Mouse (Mus musculus) limb, embryonic 13.5 days (tissue): ENCODE measurements around the gene Ppp1cb. TPM values are rescaled to one million over a fixed set of nuclear protein-coding genes. Genes with fewer than 3 reads are reported as not detected.
A peak's percentile ranks its signal among the peaks of the same experiment; 100 is the strongest.

Experiments
- ATAC-seq: fragments of 200-750 bp; cut with Nextera tagmentation; 2 replicates; pipeline ENCODE4 v1.8.0; 2017; ENCODE audit warnings: low read depth, moderate number of reproducible peaks, moderate TSS enrichment; ENCODE audit not compliant: low FRiP score
- H3K27ac ChIP-seq: fragments of 300-500 bp; sonication (generic); 2 replicates; pipeline ENCODE4 v1.5.1; 2015; ENCODE audit warnings: inconsistent platforms, mild to moderate bottlenecking, moderate library complexity
- H3K27me3 ChIP-seq: fragments of 300-500 bp; sonication (generic); 2 replicates; pipeline ENCODE4 v1.6.1; 2015; ENCODE audit warnings: mild to moderate bottlenecking, inconsistent platforms
- H3K36me3 ChIP-seq: fragments of 300-500 bp; sonication (generic); 2 replicates; pipeline ENCODE4 v1.6.1; 2015; ENCODE audit warnings: inconsistent platforms, mild to moderate bottlenecking, moderate library complexity
- H3K4me1 ChIP-seq: fragments of 300-500 bp; sonication (generic); 2 replicates; pipeline ENCODE4 v1.6.1; 2015; ENCODE audit warnings: inconsistent platforms
- H3K4me2 ChIP-seq: fragments of 300-500 bp; sonication (generic); replicated peaks from 2 replicates; pipeline ENCODE4 v1.6.1; 2015; ENCODE audit warnings: inconsistent platforms, mild to moderate bottlenecking, moderate library complexity
- H3K4me3 ChIP-seq: fragments of 300-500 bp; sonication (generic); 2 replicates; pipeline ENCODE4 v1.5.1; 2015; ENCODE audit warnings: moderate library complexity, mild to moderate bottlenecking, inconsistent platforms
- H3K9ac ChIP-seq: fragments of 300-500 bp; sonication (generic); 2 replicates; pipeline ENCODE4 v1.6.1; 2015; ENCODE audit warnings: mild to moderate bottlenecking, inconsistent platforms
- H3K9me3 ChIP-seq: fragments of 300-500 bp; sonication (generic); 2 replicates; pipeline ENCODE4 v1.6.1; 2016; ENCODE audit warnings: inconsistent platforms
- WGBS: fragments of 180-500 bp; shearing (Covaris S2); methylation state at CpG from one replicate; pipeline ENCODE4 v1.1.7; 2015; 5-methylcytosine and 5-hydroxymethylcytosine counted together
- polyA plus RNA-seq: library from polyadenylated mRNA; unstranded; fragments of >200 nt; fragmentation: Nextera tagmentation; extraction: Ambion mirVana; gene quantifications from 2 replicates; pipeline ENCODE4 v1.2.1, GENCODE M21; 2015

The Ppp1cb gene
- polyA plus RNA-seq: 203 and 216 TPM in 2 replicates

DNA sequence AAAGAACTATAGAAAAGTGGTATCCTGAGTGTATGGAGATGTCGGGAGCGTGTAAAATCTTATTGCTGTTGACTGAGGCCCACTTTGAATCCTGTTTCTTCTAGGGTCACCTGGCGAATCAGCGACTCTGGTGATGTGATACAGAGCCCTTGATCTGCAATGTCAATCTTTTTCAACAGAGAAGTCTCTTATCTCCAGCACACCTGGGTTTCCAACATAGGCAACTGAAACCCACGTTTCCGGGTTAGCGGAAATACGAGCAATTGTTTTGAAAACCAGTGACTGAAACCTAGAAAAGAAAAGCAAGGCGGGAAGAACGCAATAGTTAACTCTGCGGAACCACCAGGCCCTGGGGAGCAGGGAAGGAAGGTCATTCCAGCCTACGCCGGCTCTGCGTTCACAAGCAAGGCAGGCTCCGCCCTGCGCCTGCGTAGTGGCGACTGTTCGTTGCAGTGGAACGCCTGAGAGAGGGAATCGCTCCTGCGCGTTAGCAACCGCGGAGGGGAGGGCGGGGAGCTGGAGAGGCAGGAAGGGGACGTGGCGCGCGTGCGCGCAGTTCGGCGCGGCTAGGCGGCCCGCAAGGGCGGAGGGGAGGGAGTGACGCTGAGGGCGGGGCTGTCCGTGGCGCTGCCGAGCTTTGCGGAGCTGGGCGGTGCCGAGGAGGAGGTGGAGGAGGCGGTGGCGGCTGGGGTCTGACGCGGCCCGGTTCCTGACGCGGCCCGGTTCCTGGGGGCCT is at the start of gene Ppp1cb:
Gene Ppp1cb, plus strand, starts transcription at position 436 of the 736 bp plus-strand sequence.
- under 1% methylated on average over 44 of the region's 54 CpGs for WGBS
- H3K27me3 ChIP-seq: no peaks in the 10 kb centered on the region
- H3K27ac ChIP-seq: peak within 1 kb of the TSS; percentile 100
- peak within 1 kb of the TSS; percentile 65 for H3K4me2 ChIP-seq
- no peaks in the 10 kb centered on the region for H3K36me3 ChIP-seq
- ATAC-seq: peak; percentile 98
- H3K9ac ChIP-seq: peak within 1 kb of the TSS; percentile 99
- peaks cover 20% of the 10 kb centered on the region; the same call in 1 of the 2 replicates for H3K4me1 ChIP-seq
- H3K9me3 ChIP-seq: no peaks in the 10 kb centered on the region
- peak within 1 kb of the TSS; percentile 85 for H3K4me3 ChIP-seq

DNA sequence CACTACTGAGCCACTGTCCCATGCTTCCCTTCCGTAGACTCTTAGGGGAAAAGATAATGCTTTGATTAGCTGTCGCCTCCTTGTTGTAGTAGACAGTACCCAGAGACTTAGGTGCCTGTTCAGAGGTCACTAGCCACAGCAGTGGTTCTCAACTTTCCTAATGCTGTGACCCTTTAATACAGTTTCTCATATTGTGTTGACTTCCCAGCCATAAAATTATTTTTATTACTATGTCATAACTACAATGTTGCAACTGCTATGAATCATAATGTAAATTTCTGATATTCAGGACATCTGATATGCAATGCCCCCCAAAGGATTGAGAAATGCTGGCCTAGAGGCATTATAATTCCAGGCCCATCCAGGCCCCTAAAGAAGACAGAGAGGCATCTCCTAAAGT is 48.9 kb upstream of the Ppp1cb start:
- no peak overlapping the region for H3K4me2 ChIP-seq
- ATAC-seq: no peak
- H3K9ac ChIP-seq: no peak overlapping the region
- no peaks in the 10 kb centered on the region for H3K36me3 ChIP-seq
- no peaks in the 10 kb centered on the region for H3K9me3 ChIP-seq
- peaks cover 31% of the 10 kb centered on the region for H3K4me1 ChIP-seq
- WGBS: 83% methylated on average over 2 of the region's 2 CpGs
- H3K4me3 ChIP-seq: no peak overlapping the region
- no peaks in the 10 kb centered on the region for H3K27me3 ChIP-seq
- H3K27ac ChIP-seq: no peak overlapping the region

DNA sequence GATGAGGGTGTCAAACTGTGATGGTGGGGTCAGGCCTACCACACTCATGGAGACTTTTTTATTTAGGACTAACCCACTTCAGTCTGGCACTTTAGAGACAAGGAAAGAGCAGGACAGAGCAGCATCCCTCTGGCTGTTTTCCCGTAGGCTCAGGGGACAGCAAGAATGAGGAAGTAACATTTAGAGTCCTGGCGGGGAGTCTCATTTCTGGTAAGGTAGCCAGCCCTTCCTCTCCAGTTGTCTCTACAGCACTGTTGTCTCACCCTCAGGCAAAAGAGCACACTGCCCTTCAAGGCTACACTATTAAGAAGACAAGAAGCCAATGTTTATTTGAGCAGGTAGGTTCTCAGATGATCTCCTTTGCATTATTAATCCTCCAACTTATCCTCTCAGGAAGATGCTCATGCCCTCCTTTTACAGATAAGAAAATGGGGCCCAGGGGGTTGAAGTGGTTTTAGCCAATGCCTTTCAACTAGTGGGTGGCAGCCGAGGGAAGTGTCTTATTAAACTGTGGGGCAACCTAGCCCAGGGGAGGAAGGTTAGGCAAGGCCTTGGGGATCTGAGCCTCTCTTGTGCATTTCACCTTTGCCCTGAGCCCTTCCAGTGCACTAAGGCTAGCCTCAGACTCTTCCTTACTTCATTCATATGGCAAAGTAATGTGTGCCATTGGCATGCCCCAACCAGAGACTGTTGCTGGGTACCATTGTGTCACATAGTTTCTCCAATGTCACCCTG is 47.5 kb upstream of the Ppp1cb start:
- H3K4me3 ChIP-seq: no peak overlapping the region
- ATAC-seq: no peak
- no peaks in the 10 kb centered on the region for H3K36me3 ChIP-seq
- H3K27me3 ChIP-seq: no peaks in the 10 kb centered on the region
- H3K27ac ChIP-seq: 0 out of 2 replicates have a peak overlapping the region, but pooled peaks have one; percentile 87
- H3K4me1 ChIP-seq: peaks cover 36% of the 10 kb centered on the region
- no peak overlapping the region for H3K9ac ChIP-seq
- no peak overlapping the region for H3K4me2 ChIP-seq
- H3K9me3 ChIP-seq: no peaks in the 10 kb centered on the region
- 75% methylated on average over 3 of the region's 3 CpGs for WGBS

DNA sequence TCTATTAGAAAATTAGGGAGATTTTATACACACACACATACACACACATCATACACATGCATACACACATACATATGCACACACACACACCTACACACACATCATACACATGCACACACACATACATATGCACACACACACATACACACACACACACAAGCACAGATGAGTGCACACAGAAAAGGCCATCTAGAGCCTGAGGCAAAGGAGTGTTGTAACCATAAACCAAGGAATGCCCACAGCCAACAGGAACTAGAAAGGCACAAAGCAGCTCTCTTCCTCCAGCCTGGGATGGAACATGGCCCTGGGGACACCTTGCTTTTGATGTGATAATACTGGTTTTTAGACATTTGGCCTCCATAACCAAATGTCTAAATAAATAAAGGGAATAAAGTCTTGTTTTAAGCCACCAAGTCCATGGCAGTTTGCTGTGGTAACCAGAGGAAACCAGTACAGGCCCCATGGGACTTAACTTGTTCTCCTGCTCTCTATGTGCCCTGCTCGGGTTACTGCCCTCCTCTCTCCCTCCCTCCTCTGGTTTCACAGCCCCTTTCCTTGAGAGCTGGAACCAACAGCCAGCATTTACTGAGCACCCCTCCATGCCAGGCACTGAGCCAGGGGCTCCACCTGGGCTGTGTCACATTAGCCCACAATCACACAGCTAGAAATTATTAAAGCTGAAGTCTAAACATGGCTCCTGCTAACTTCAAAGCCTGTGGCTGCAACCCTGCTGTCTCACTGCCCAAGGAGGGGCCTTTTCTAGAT is 46.3 kb upstream of the Ppp1cb start:
- 0% methylated on average over 1 of the region's 1 CpGs for WGBS
- ATAC-seq: peak; percentile 92
- no peaks in the 10 kb centered on the region for H3K27me3 ChIP-seq
- H3K36me3 ChIP-seq: no peaks in the 10 kb centered on the region
- peak overlapping the region; percentile 87 for H3K27ac ChIP-seq
- no peak overlapping the region for H3K9ac ChIP-seq
- peaks cover 36% of the 10 kb centered on the region for H3K4me1 ChIP-seq
- H3K9me3 ChIP-seq: no peaks in the 10 kb centered on the region
- H3K4me2 ChIP-seq: peak overlapping the region; percentile 16; the same call in 1 of the 2 replicates
- H3K4me3 ChIP-seq: no peak overlapping the region

DNA sequence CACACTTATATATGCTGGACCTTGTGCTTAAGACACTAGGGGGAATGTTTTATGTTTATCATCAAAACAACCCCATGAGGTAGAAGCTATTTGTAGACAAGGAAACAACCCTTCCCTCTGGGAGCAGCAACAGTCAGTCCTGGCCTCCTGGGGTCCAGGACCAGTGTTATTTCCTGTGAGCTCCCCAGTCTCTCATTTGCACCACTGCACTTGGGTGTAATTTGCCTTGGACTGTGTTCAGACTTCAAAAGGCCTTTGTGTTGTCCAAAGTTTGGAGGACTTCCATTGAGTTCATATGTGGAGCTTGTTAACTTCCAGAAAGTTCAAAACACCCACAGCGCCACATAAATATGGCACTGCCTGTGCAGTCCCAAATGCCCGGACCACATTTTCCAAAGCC is 45.6 kb upstream of the Ppp1cb start:
- no peaks in the 10 kb centered on the region for H3K36me3 ChIP-seq
- no peak overlapping the region for H3K9ac ChIP-seq
- H3K4me3 ChIP-seq: no peak overlapping the region
- peak overlapping the region; percentile 16; the same call in 1 of the 2 replicates for H3K4me2 ChIP-seq
- peaks cover 36% of the 10 kb centered on the region for H3K4me1 ChIP-seq
- H3K9me3 ChIP-seq: no peaks in the 10 kb centered on the region
- no peaks in the 10 kb centered on the region for H3K27me3 ChIP-seq
- H3K27ac ChIP-seq: peak overlapping the region; percentile 87
- WGBS: 27% methylated on average over 2 of the region's 2 CpGs
- peak; percentile 55 for ATAC-seq

DNA sequence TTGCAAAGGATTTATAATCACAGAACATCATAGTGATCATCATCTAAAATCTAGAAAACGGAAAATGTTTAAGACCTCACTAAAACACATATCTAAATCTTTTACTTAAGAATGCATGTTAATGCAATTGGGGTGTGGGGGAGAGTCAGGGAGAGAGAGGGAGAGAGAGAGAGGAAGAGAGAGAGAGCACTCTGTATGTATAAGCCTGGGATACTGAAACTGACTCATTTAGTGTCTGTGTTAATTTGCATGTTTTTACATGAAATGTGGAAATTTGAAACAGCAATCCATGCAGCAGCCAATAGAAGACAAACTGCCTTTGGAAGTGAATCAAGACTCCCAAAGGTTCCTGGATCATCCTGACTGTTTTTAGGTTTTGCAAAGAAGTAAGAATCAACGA is 45.1 kb upstream of the Ppp1cb start:
- H3K4me3 ChIP-seq: no peak overlapping the region
- H3K9me3 ChIP-seq: no peaks in the 10 kb centered on the region
- H3K9ac ChIP-seq: no peak overlapping the region
- H3K36me3 ChIP-seq: no peaks in the 10 kb centered on the region
- H3K27me3 ChIP-seq: no peaks in the 10 kb centered on the region
- H3K4me2 ChIP-seq: no peak overlapping the region
- H3K4me1 ChIP-seq: peaks cover 36% of the 10 kb centered on the region
- ATAC-seq: no peak
- WGBS: 48% methylated on average over 2 of the region's 2 CpGs
- H3K27ac ChIP-seq: peak overlapping the region; percentile 87

DNA sequence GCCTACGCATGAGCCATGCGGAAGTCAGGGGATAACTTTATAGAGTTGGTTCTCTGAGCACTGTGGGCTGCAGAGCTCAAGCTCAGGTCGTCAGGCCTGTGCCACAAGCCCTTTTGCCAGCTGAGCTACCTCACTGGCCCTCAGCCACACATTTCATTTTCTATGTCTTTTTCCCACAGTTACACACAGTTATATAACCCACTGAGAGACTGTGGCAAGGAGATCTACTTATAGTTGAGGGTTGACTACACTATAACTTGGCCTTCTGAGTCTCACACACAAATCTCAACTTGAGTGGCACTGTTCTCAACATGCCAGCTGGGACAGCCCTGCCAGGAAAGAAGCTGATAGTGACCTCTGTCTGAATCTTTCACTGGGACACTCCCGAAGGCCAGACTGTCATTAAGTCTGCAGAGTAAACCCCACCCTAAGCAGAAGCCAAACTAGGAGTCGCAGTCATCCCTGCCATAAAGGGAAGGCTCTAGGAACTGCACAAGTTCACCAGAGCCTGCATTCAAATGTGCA is 44.1 kb upstream of the Ppp1cb start:
- no peak for ATAC-seq
- WGBS: 49% methylated on average over 5 of the region's 5 CpGs
- no peak overlapping the region for H3K4me3 ChIP-seq
- no peaks in the 10 kb centered on the region for H3K36me3 ChIP-seq
- no peaks in the 10 kb centered on the region for H3K9me3 ChIP-seq
- H3K9ac ChIP-seq: no peak overlapping the region
- H3K27ac ChIP-seq: peak overlapping the region; percentile 28; the same call in 1 of the 2 replicates
- no peaks in the 10 kb centered on the region for H3K27me3 ChIP-seq
- H3K4me2 ChIP-seq: no peak overlapping the region
- H3K4me1 ChIP-seq: peaks cover 36% of the 10 kb centered on the region

DNA sequence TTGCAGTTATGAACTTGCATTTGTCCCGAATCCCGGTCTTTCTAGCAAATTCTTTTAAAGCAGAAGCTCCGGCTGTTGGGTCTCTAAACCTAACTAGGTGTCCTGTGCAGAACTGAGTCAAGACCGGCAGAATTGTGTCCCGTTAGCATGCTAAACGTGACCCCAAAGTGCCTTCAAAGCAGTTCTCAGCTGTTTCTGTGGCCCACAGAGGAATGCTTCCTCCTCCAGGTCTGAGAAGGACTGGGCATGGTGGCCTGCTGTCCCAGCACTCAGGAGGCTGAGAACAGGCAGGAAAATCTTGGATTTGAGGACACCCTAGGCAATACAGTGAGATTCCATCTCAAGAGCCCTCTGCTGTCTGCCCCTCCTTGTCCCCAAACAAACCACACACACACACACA is 43.1 kb upstream of the Ppp1cb start:
- Histone ChIP-seq H3K36me3 (no peaks in the 10 kb centered on the region), H3K9me3 (no peaks in the 10 kb centered on the region), H3K4me2 (no peak overlapping the region), H3K4me1 (peaks cover 36% of the 10 kb centered on the region), H3K9ac (no peak overlapping the region), H3K4me3 (no peak overlapping the region), H3K27me3 (no peaks in the 10 kb centered on the region), H3K27ac (no peak overlapping the region)
- no peak for ATAC-seq
- WGBS: 86% methylated on average over 6 of the region's 6 CpGs

DNA sequence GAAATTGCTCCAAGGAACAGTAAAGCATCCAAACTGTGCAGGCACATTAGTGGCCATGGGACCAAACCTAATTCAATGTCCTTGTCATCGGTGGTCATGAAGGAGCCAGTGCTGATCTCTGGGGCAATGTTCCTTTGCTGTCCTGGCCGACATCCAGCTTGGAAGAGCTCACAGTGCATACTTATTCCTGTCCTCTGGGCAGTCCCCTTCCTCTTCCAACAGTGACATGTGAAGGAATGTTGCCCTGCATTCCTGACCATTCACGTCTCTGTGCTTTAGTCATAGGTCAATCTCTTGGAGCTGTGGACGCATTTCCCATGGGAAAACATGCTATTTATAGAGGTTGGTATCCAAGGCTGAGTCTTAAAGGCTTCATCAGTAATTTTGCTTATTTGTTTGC is 41.8 kb upstream of the Ppp1cb start:
- no peaks in the 10 kb centered on the region for H3K9me3 ChIP-seq
- no peaks in the 10 kb centered on the region for H3K36me3 ChIP-seq
- H3K27me3 ChIP-seq: no peaks in the 10 kb centered on the region
- peaks cover 34% of the 10 kb centered on the region for H3K4me1 ChIP-seq
- no peak for ATAC-seq
- WGBS: 60% methylated on average over 4 of the region's 4 CpGs
- H3K4me3 ChIP-seq: no peak overlapping the region
- no peak overlapping the region for H3K4me2 ChIP-seq
- no peak overlapping the region for H3K9ac ChIP-seq
- H3K27ac ChIP-seq: no peak overlapping the region

DNA sequence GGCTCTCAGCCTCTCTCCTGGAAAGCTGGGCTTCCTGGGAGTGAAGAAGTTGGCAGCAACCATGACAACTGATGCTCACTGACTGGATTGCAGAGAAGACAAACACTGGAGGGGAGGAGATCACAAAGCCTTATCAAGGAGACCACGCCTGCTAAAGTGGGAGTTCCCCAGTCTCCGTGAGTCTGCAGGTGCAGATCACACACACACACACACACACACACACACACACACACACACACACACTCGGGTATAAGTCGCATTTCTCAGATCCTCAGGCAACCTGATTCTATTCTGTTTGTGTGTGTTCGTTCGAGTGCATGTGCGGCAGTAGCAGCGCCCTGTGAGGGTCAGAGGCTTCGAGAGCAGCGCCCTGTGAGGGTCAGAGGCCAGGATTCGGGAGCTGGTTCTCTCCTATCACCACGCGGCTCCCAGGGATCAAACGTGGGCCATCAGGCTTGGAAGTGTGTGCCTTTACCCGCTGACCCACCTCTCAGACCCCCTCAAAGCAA is 36.5 kb upstream of the Ppp1cb start:
- ATAC-seq: no peak
- no peak overlapping the region for H3K27ac ChIP-seq
- H3K4me2 ChIP-seq: no peak overlapping the region
- no peaks in the 10 kb centered on the region for H3K9me3 ChIP-seq
- no peaks in the 10 kb centered on the region for H3K36me3 ChIP-seq
- H3K9ac ChIP-seq: no peak overlapping the region
- WGBS: 36% methylated on average over 15 of the region's 15 CpGs
- no peak overlapping the region for H3K4me3 ChIP-seq
- H3K27me3 ChIP-seq: no peaks in the 10 kb centered on the region
- H3K4me1 ChIP-seq: peaks cover 12% of the 10 kb centered on the region

DNA sequence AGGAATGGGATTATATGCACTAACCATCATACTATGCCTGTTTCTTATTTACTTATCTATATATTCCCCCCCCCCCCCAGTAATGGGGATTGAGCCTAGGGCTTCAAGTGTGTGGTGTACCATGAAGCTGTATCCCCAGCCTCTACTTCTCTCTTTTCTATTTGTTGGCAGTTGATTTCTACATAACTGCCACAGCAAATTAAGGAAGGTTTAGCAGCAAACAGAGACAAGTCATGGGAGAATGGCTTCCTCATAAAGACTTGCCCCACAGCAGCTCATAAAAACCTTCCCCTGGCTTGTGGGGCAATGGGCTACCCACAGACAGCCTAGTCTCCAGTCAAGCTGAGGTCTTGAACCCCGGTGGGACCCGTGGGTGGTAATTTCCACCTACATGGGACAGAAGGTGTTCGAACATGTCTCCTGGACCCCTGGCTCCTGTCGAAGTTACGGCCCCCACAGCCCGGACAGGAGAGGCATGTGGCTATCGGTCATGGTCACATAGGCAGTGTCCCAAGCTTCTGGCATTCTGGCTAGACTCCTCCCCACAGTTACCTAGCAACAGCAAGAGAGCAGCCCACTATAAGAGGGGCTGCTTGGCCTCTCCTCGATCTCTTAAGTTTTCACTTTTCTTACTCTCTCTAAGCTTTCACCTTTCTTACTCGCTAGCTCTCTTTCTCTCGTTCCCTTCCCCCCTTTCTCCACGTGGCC is 35.1 kb upstream of the Ppp1cb start:
- WGBS: 43% methylated on average over 11 of the region's 11 CpGs
- no peak; the same call in 1 of the 2 replicates for ATAC-seq
- Histone ChIP-seq H3K4me3 (no peak overlapping the region), H3K27ac (no peak overlapping the region), H3K27me3 (no peaks in the 10 kb centered on the region), H3K9me3 (no peaks in the 10 kb centered on the region), H3K4me1 (peaks cover 12% of the 10 kb centered on the region), H3K4me2 (0 out of 2 replicates have a peak overlapping the region, but pooled peaks have one; percentile 1), H3K36me3 (no peaks in the 10 kb centered on the region), H3K9ac (no peak overlapping the region)
